20 mouse cellular contexts compared by ENCODE assay signal in genomic region chr2:31122806-31123205, GRCm38 (mm10).
"Had no signal": no experiment of that assay in that cellular context is flagged by ENCODE, and none has a peak within 500 bp of the region (broad histone marks: within the 10 kb centered on the region; RNA-seq: fewer than 3 reads in every experiment).

No protein-coding gene starts in this region.

- H3K27ac ChIP-seq: layer of hippocampus, adult 2 months; left cerebral cortex, adult 2 months; liver, embryonic 14.5 days; macrophage; midbrain, embryonic 12.5 days; midbrain, embryonic 15.5 days; neural tube, embryonic 12.5 days had no signal

- H3K9ac ChIP-seq: liver, embryonic 14.5 days; liver, postnatal 0 days; lung, embryonic 14.5 days; midbrain, embryonic 12.5 days; midbrain, embryonic 15.5 days; neural tube, embryonic 12.5 days; neural tube, embryonic 15.5 days had no signal

- DNase-seq: kidney, adult 18-20 months; kidney, adult 9 months; kidney, postnatal 14 days; layer of hippocampus, adult 9-11 months; layer of hippocampus, postnatal 36 days; liver, postnatal 0 days; lung, embryonic 14.5 days; right cerebral cortex, adult 18-20 months; right cerebral cortex, postnatal 14 days; right cerebral cortex, postnatal 4 days; thymus, adult 18-20 months; thymus, postnatal 36 days had no signal

- H3K4me3 ChIP-seq: layer of hippocampus, adult 2 months; left cerebral cortex, adult 2 months; midbrain, embryonic 12.5 days; midbrain, embryonic 15.5 days; neural tube, embryonic 12.5 days; neural tube, embryonic 15.5 days had no signal

- H3K36me3 ChIP-seq: midbrain, embryonic 12.5 days; midbrain, embryonic 15.5 days; neural tube, embryonic 12.5 days; neural tube, embryonic 15.5 days had no signal

- H3K27me3 ChIP-seq: midbrain, embryonic 12.5 days; midbrain, embryonic 15.5 days; neural tube, embryonic 12.5 days; neural tube, embryonic 15.5 days had no signal
